Mouse (Mus musculus): Measurements from ENCODE around the gene Atf7ip. TPM values are rescaled to one million over a fixed set of nuclear protein-coding genes. Genes with fewer than 3 reads are reported as not detected.

Atf7ip gene
- polyA plus RNA-seq, 1 experiment: 67.9 TPM

- TF ChIP-seq POLR2A (IDR thresholded peaks at IDR 0.05; ENCODE audit: borderline replicate concordance, extremely low read depth, insufficient read depth, insufficient read length, poor library complexity, severe bottlenecking) (no peak), CTCF (IDR thresholded peaks at IDR 0.05; ENCODE audit: borderline replicate concordance, extremely low read depth, insufficient read depth, insufficient read length) (no peak)
- no peak for DNase-seq (ENCODE audit: low read depth)
These were observed 144.7 kb downstream of the Atf7ip start for GRCm38 (mm10) chr6:136650664-136651063.

DNA sequence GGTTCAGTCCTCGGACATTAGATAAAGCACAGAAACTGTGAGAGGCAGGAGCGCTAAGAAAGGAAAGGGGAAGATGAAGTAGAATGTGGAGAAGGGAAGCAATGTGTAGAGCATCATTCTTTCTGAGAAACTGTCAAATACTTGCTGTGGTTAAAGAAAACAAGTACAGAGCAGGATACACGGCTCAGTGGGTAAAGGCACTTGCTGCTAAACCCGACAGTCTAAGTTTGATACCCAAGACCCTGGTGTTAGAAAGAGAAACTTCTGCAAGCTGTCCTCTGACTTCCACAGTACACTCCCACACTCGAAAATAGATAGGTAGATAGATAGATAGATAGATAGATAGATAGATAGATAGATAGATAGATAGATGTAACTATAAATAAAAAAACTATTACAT, 147.4 kb downstream of the Atf7ip start:
- DNase-seq (ENCODE audit: low read depth): no peak
- TF ChIP-seq CTCF (IDR thresholded peaks at IDR 0.05; ENCODE audit: borderline replicate concordance, extremely low read depth, insufficient read depth, insufficient read length) (no peak), POLR2A (IDR thresholded peaks at IDR 0.05; ENCODE audit: borderline replicate concordance, extremely low read depth, insufficient read depth, insufficient read length, poor library complexity, severe bottlenecking) (no peak)

DNA sequence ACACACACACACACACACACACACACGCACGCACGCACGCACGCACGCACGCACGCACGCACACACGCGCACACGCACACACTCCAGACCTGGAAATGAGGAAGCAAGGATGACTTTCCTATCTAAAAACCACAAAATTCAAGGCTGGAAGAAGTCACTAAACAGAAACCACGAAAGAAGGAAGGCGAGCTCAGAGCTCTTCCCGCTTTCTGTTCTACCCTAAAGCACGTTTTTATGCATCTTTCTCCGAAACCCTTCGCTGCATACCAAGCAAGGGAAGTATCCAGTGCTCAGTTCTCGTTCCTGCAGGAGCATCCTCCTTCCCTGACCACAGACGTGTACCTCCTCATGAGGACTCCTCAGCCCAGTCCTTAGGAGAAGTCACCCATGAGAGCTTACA, 148.5 kb downstream of the Atf7ip start:
- no peak for DNase-seq (ENCODE audit: low read depth)
- TF ChIP-seq POLR2A (IDR thresholded peaks at IDR 0.05; ENCODE audit: borderline replicate concordance, extremely low read depth, insufficient read depth, insufficient read length, poor library complexity, severe bottlenecking) (no peak), CTCF (IDR thresholded peaks at IDR 0.05; ENCODE audit: borderline replicate concordance, extremely low read depth, insufficient read depth, insufficient read length) (no peak)

GRCm38 (mm10) chr6:136655786-136656185, 149.8 kb downstream of the Atf7ip start:
- TF ChIP-seq POLR2A (IDR thresholded peaks at IDR 0.05; ENCODE audit: borderline replicate concordance, extremely low read depth, insufficient read depth, insufficient read length, poor library complexity, severe bottlenecking) (no peak), CTCF (IDR thresholded peaks at IDR 0.05; ENCODE audit: borderline replicate concordance, extremely low read depth, insufficient read depth, insufficient read length) (no peak)
- no peak for DNase-seq (ENCODE audit: low read depth)

- DNase-seq (ENCODE audit: low read depth): no peak
- no peak for TF ChIP-seq POLR2A (IDR thresholded peaks at IDR 0.05; ENCODE audit: borderline replicate concordance, extremely low read depth, insufficient read depth, insufficient read length, poor library complexity, severe bottlenecking)
- TF ChIP-seq CTCF (IDR thresholded peaks at IDR 0.05; ENCODE audit: borderline replicate concordance, extremely low read depth, insufficient read depth, insufficient read length): no peak
These were observed 152.3 kb downstream of the Atf7ip start for GRCm38 (mm10) chr6:136658303-136658702.

GRCm38 (mm10) chr6:136659226-136659625, 153.3 kb downstream of the Atf7ip start:
- TF ChIP-seq POLR2A (IDR thresholded peaks at IDR 0.05; ENCODE audit: borderline replicate concordance, extremely low read depth, insufficient read depth, insufficient read length, poor library complexity, severe bottlenecking): no peak
- no peak for TF ChIP-seq CTCF (IDR thresholded peaks at IDR 0.05; ENCODE audit: borderline replicate concordance, extremely low read depth, insufficient read depth, insufficient read length)
- DNase-seq (ENCODE audit: low read depth): no peak

Other genes with a start within 250 kb of the Atf7ip start
- not detected in 2 replicates for gene Gm8994, start 178.6 kb upstream of the Atf7ip start, polyA plus RNA-seq (2012; rRNA removed)
- not detected in 2 replicates for gene E330021D16Rik, start 90.6 kb upstream of the Atf7ip start, polyA plus RNA-seq (2012; rRNA removed)
- gene Plbd1, start 155.8 kb downstream of the Atf7ip start, polyA plus RNA-seq (2012; rRNA removed): 0.72 and 1.2 TPM in 2 replicates